Mouse (Mus musculus): ENCODE results near the gene Ttbk1. TPM values are rescaled to one million over a fixed set of nuclear protein-coding genes. Genes with fewer than 3 reads are reported as not detected.
"Not testable (repeated sequence)": the region's sequence is repeated elsewhere in the genome, so short reads cannot be mapped to it uniquely, and the experiment has no call there.

The Ttbk1 gene
- polyA plus RNA-seq, 1 experiment from 2014 or later = 0.19 TPM

GRCm38 (mm10) chr17:46511059-46511710 is 23.7 kb upstream of the Ttbk1 start:
- Histone ChIP-seq H3K36me3 (ENCODE audit: control insufficient read depth, insufficient read depth, low read length) (no peaks in the 10 kb centered on the region), H3K27ac (ENCODE audit: low read length) (no peak overlapping the region), H3K4me1 (ENCODE audit: control insufficient read depth, insufficient read depth, low read length) (no peaks in the 10 kb centered on the region), H3K27me3 (ENCODE audit: control insufficient read depth, insufficient read depth, low read length) (no peaks in the 10 kb centered on the region), H3K4me2 (ENCODE audit: low read depth, low read length) (no peak overlapping the region), H3K4me3 (replicated peaks; ENCODE audit: low read length) (no peak overlapping the region), H3K9ac (ENCODE audit: low read length) (no peak overlapping the region), H3K9me3 (replicated peaks; ENCODE audit: control insufficient read depth, low read length) (no peaks in the 10 kb centered on the region)
- ATAC-seq (ENCODE audit: insufficient read depth, low FRiP score) = 0 out of 2 replicates have a peak, but pooled peaks have one; percentile 44
- 51% methylated on average over 11 of the region's 11 CpGs for WGBS

GRCm38 (mm10) chr17:46505617-46506016 is 18.1 kb upstream of the Ttbk1 start:
- no peak for ATAC-seq (ENCODE audit: insufficient read depth, low FRiP score)
- no peak overlapping the region for H3K9ac ChIP-seq (ENCODE audit: low read length)

GRCm38 (mm10) chr17:46503847-46504638 is 16.6 kb upstream of the Ttbk1 start:
- WGBS = 79% methylated on average over 14 of the region's 14 CpGs
- Histone ChIP-seq H3K27ac (ENCODE audit: low read length) (no peak overlapping the region), H3K4me3 (replicated peaks; ENCODE audit: low read length) (no peak overlapping the region), H3K9me3 (replicated peaks; ENCODE audit: control insufficient read depth, low read length) (no peaks in the 10 kb centered on the region), H3K4me1 (ENCODE audit: control insufficient read depth, insufficient read depth, low read length) (no peaks in the 10 kb centered on the region), H3K36me3 (ENCODE audit: control insufficient read depth, insufficient read depth, low read length) (no peaks in the 10 kb centered on the region), H3K9ac (ENCODE audit: low read length) (no peak overlapping the region), H3K4me2 (ENCODE audit: low read depth, low read length) (no peak overlapping the region), H3K27me3 (ENCODE audit: control insufficient read depth, insufficient read depth, low read length) (no peaks in the 10 kb centered on the region)
- no peak for ATAC-seq (ENCODE audit: insufficient read depth, low FRiP score)

More at GRCm38 (mm10) chr17:46505617-46506016, 18.1 kb upstream of the Ttbk1 start:
- H3K4me1 ChIP-seq (ENCODE audit: control insufficient read depth, insufficient read depth, low read length) = no peaks in the 10 kb centered on the region
- no peak overlapping the region for H3K4me2 ChIP-seq (ENCODE audit: low read depth, low read length)
- H3K27ac ChIP-seq (ENCODE audit: low read length) = no peak overlapping the region
- no peaks in the 10 kb centered on the region for H3K27me3 ChIP-seq (ENCODE audit: control insufficient read depth, insufficient read depth, low read length)
- no peaks in the 10 kb centered on the region for H3K36me3 ChIP-seq (ENCODE audit: control insufficient read depth, insufficient read depth, low read length)
- 82% methylated on average over 3 of the region's 3 CpGs for WGBS
- H3K4me3 ChIP-seq (replicated peaks; ENCODE audit: low read length) = no peak overlapping the region
- H3K9me3 ChIP-seq (replicated peaks; ENCODE audit: control insufficient read depth, low read length) = no peaks in the 10 kb centered on the region

DNA sequence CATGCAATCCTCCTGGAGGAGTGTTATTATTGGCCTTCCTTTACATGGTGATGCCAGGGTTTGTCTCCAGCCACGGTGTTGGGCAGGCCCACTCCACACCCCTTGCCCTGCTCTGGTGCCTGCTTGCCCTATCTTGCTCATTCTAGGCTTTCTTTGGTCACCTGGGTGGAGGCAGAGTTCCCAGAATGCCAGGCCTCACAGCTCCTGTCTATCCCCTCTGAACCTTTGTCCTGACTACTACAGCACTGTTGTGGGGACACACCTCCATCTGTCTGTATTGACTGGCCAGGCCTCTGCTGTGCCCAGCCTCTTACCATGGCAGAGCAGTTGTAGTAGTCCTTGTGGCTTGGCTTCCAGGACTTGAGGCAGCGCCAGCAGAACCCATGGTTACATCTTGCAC is 15.3 kb upstream of the Ttbk1 start:
- Histone ChIP-seq H3K4me3 (replicated peaks; ENCODE audit: low read length) (no peak overlapping the region), H3K4me1 (ENCODE audit: control insufficient read depth, insufficient read depth, low read length) (peaks cover under 1% of the 10 kb centered on the region; the same call in 1 of the 2 replicates), H3K4me2 (ENCODE audit: low read depth, low read length) (no peak overlapping the region), H3K9me3 (replicated peaks; ENCODE audit: control insufficient read depth, low read length) (no peaks in the 10 kb centered on the region), H3K27ac (ENCODE audit: low read length) (no peak overlapping the region), H3K9ac (ENCODE audit: low read length) (no peak overlapping the region), H3K27me3 (ENCODE audit: control insufficient read depth, insufficient read depth, low read length) (no peaks in the 10 kb centered on the region), H3K36me3 (ENCODE audit: control insufficient read depth, insufficient read depth, low read length) (no peaks in the 10 kb centered on the region)
- ATAC-seq (ENCODE audit: insufficient read depth, low FRiP score) = no peak
- 83% methylated on average over 2 of the region's 2 CpGs for WGBS

DNA sequence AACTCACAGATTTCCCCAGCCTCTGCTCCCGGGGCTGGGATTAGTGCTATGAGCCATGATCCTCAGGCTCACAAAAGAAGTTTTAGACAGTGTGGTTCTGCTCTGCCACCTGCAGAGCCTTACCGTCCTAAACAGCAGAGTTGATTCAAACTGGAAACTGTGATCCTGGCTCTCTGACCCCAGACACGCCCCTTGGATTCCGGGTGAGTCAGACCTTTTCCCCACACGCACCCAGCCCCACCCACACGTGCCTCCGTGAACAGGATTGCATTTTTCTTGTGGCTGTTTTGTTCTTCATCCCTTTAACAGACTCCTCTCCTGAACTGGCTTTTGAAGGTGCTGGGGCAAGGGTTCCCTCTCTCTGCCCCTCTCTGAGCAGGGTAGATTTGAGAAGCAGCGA is 10.5 kb upstream of the Ttbk1 start:
- H3K9ac ChIP-seq (ENCODE audit: low read length) = no peak overlapping the region
- H3K4me1 ChIP-seq (ENCODE audit: control insufficient read depth, insufficient read depth, low read length) = peaks cover 10% of the 10 kb centered on the region
- H3K4me2 ChIP-seq (ENCODE audit: low read depth, low read length) = 0 out of 2 replicates have a peak overlapping the region, but pooled peaks have one; percentile 88
- no peaks in the 10 kb centered on the region for H3K27me3 ChIP-seq (ENCODE audit: control insufficient read depth, insufficient read depth, low read length)
- no peaks in the 10 kb centered on the region for H3K36me3 ChIP-seq (ENCODE audit: control insufficient read depth, insufficient read depth, low read length)
- H3K9me3 ChIP-seq (replicated peaks; ENCODE audit: control insufficient read depth, low read length) = no peaks in the 10 kb centered on the region
- no peak for ATAC-seq (ENCODE audit: insufficient read depth, low FRiP score)
- no peak overlapping the region for H3K4me3 ChIP-seq (replicated peaks; ENCODE audit: low read length)
- H3K27ac ChIP-seq (ENCODE audit: low read length) = peak overlapping the region; percentile 35; the same call in 1 of the 2 replicates
- 54% methylated on average over 8 of the region's 8 CpGs for WGBS

GRCm38 (mm10) chr17:46496623-46497434 is 9.4 kb upstream of the Ttbk1 start, which contains the start of gene Dnph1:
Gene Dnph1 (plus strand): TSS chr17:46496711.
- peaks cover 10% of the 10 kb centered on the region for H3K4me1 ChIP-seq (ENCODE audit: control insufficient read depth, insufficient read depth, low read length)
- H3K27me3 ChIP-seq (ENCODE audit: control insufficient read depth, insufficient read depth, low read length) = no peaks in the 10 kb centered on the region
- H3K4me3 ChIP-seq (replicated peaks; ENCODE audit: low read length) = peak within 1 kb of the TSS; percentile 67
- H3K27ac ChIP-seq (ENCODE audit: low read length) = peak within 1 kb of the TSS; percentile 9; the same call in 1 of the 2 replicates
- H3K9me3 ChIP-seq (replicated peaks; ENCODE audit: control insufficient read depth, low read length) = no peaks in the 10 kb centered on the region
- peak within 1 kb of the TSS; percentile 81 for H3K9ac ChIP-seq (ENCODE audit: low read length)
- under 1% methylated on average over 44 of the region's 44 CpGs for WGBS
- H3K4me2 ChIP-seq (ENCODE audit: low read depth, low read length) = peak within 1 kb of the TSS; percentile 88
- peak; percentile 95 for ATAC-seq (ENCODE audit: insufficient read depth, low FRiP score)
- H3K36me3 ChIP-seq (ENCODE audit: control insufficient read depth, insufficient read depth, low read length) = no peaks in the 10 kb centered on the region

DNA sequence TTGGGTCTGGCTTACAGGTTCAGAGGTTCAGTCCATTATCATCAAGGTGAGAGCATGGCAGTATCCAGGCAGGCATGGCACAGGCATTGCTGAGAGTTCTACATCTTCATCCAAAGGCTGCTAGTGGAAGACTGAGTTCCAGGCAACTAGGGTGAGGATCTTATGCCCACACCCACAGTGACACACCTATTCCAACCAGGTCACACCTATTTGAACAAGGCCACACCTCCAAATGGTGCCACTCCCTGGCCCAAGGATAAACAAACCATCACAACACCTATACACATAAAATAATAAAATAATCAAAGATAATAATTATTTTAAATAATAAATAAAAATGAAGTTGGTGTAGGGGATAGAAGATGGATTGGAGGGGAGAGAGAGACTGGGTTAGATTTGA is 8.6 kb upstream of the Ttbk1 start:
- not testable (repeated sequence) for H3K27ac ChIP-seq (ENCODE audit: low read length); H3K36me3 ChIP-seq (ENCODE audit: control insufficient read depth, insufficient read depth, low read length); H3K4me3 ChIP-seq (replicated peaks; ENCODE audit: low read length); H3K4me1 ChIP-seq (ENCODE audit: control insufficient read depth, insufficient read depth, low read length); ATAC-seq (ENCODE audit: insufficient read depth, low FRiP score); H3K9me3 ChIP-seq (replicated peaks; ENCODE audit: control insufficient read depth, low read length); H3K27me3 ChIP-seq (ENCODE audit: control insufficient read depth, insufficient read depth, low read length); H3K9ac ChIP-seq (ENCODE audit: low read length)
- H3K4me2 ChIP-seq (ENCODE audit: low read depth, low read length) = peak overlapping the region; percentile 88; the same call in 1 of the 2 replicates

GRCm38 (mm10) chr17:46495486-46495885 is 8.0 kb upstream of the Ttbk1 start:
- no peak overlapping the region for H3K9ac ChIP-seq (ENCODE audit: low read length)
- H3K4me3 ChIP-seq (replicated peaks; ENCODE audit: low read length) = no peak overlapping the region
- no peaks in the 10 kb centered on the region for H3K27me3 ChIP-seq (ENCODE audit: control insufficient read depth, insufficient read depth, low read length)
- ATAC-seq (ENCODE audit: insufficient read depth, low FRiP score) = no peak
- WGBS = 78% methylated on average over 5 of the region's 5 CpGs
- peaks cover 10% of the 10 kb centered on the region for H3K4me1 ChIP-seq (ENCODE audit: control insufficient read depth, insufficient read depth, low read length)
- no peaks in the 10 kb centered on the region for H3K36me3 ChIP-seq (ENCODE audit: control insufficient read depth, insufficient read depth, low read length)
- H3K4me2 ChIP-seq (ENCODE audit: low read depth, low read length) = no peak overlapping the region
- H3K9me3 ChIP-seq (replicated peaks; ENCODE audit: control insufficient read depth, low read length) = no peaks in the 10 kb centered on the region
- H3K27ac ChIP-seq (ENCODE audit: low read length) = no peak overlapping the region
